Mouse (Mus musculus): Measurements from ENCODE around the gene Sap18b. TPM values are rescaled to one million over a fixed set of nuclear protein-coding genes. Genes with fewer than 3 reads are reported as not detected.

The Sap18b gene
- polyA plus RNA-seq, 1 experiment from 2014 or later: 287 TPM

DNA sequence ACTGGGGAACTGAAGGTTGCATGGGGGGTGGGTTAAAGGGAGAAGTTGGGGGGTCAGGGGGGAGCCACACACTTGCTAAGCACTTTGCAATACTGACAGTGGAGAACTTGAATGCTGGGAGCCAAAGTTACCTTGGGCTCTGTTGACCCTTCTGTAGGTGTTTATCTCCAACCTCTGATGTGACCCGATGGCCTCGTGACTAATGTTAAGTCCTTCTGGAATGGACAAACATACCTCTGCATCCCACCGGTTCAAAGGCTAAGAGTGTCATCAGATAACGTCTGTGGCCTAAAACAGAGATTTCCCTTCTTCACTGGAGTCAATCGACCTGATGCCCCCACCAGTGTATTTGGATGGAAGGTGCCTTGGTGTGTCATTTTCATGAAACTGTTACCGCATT is 3.9 kb upstream of the Sap18b start:
- no peak overlapping the region for H3K4me2 ChIP-seq (ENCODE audit: low read length)
- no peaks in the 10 kb centered on the region for H3K27me3 ChIP-seq (ENCODE audit: control insufficient read depth, insufficient read depth, low read length)
- H3K27ac ChIP-seq (replicated peaks in 1 of 2; ENCODE audit: control insufficient read depth in 1 of 2, insufficient read depth in 1 of 2, low read depth in 2 of 2, low read length in 2 of 2): no peak overlapping the region
- peaks cover 15 to 34% of the 10 kb centered on the region in 2 experiments for H3K4me1 ChIP-seq (ENCODE audit: control insufficient read depth in 2 of 2, insufficient read depth in 2 of 2, low read length in 2 of 2)
- H3K9me3 ChIP-seq (ENCODE audit: control insufficient read depth, low read length): no peaks in the 10 kb centered on the region
- ATAC-seq (ENCODE audit: insufficient number of reproducible peaks, insufficient read depth, low FRiP score, low read depth): no peak
- no peak overlapping the region for H3K4me3 ChIP-seq (ENCODE audit: control insufficient read depth in 1 of 2, insufficient read depth in 1 of 2, low read depth in 1 of 2, low read length in 2 of 2)
- no peaks in the 10 kb centered on the region for H3K36me3 ChIP-seq (ENCODE audit: control insufficient read depth, insufficient read depth, low read length)
- WGBS: 81% methylated on average over 6 of the region's 6 CpGs
- H3K9ac ChIP-seq (ENCODE audit: low read length): no peak overlapping the region

DNA sequence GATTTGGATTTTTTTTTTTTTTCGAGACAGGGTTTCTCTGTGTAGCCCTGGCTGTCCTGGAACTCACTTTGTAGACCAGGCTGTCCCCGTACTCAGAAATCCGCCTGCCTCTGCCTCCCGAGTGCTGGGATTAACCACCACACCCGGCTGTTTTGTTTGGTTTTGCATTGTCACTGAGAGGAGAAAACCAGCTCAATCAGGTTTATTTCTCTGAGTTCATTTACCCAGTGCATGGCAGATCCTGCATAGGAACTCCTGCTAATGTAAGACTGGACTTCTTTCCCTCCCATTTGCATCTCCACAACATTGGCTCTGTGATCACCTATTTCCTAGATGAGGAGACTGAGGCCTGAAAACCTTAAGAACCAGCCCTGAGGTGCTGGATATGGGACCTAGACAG is 3.0 kb upstream of the Sap18b start:
- Histone ChIP-seq H3K4me1 (ENCODE audit: control insufficient read depth in 2 of 2, insufficient read depth in 2 of 2, low read length in 2 of 2) (peaks cover 13 to 26% of the 10 kb centered on the region in 2 experiments), H3K36me3 (ENCODE audit: control insufficient read depth, insufficient read depth, low read length) (no peaks in the 10 kb centered on the region), H3K27ac (replicated peaks in 1 of 2; ENCODE audit: control insufficient read depth in 1 of 2, insufficient read depth in 1 of 2, low read depth in 2 of 2, low read length in 2 of 2) (peak overlapping the region in 1 of 2 experiments; percentile 44; a peak in 2 of 4 replicates), H3K4me3 (ENCODE audit: control insufficient read depth in 1 of 2, insufficient read depth in 1 of 2, low read depth in 1 of 2, low read length in 2 of 2) (no peak overlapping the region), H3K9ac (ENCODE audit: low read length) (no peak overlapping the region), H3K4me2 (ENCODE audit: low read length) (no peak overlapping the region), H3K9me3 (ENCODE audit: control insufficient read depth, low read length) (no peaks in the 10 kb centered on the region), H3K27me3 (ENCODE audit: control insufficient read depth, insufficient read depth, low read length) (no peaks in the 10 kb centered on the region)
- no peak for ATAC-seq (ENCODE audit: insufficient number of reproducible peaks, insufficient read depth, low FRiP score, low read depth)
- WGBS: 77% methylated on average over 5 of the region's 5 CpGs

DNA sequence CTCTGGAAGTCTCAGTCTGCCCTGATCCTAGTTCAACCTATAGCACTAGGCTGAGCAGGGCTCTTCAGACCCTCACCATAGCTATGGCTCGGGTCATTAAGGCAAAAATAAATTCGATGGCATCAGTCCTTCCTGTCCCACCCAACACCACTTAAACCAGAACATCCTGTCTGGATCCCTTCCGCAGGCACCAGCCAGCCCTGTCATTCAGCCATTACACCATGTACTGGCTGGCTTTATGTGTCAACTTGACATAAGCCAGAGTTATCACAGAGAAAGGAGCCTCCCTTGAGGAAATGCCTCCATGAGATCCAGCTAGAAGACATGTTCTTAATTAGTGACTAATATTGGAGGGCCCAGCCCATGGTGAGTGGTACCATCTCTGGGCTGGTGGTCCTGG is 2.4 kb upstream of the Sap18b start:
- ATAC-seq (ENCODE audit: insufficient number of reproducible peaks, insufficient read depth, low FRiP score, low read depth): peak; percentile 49

DNA sequence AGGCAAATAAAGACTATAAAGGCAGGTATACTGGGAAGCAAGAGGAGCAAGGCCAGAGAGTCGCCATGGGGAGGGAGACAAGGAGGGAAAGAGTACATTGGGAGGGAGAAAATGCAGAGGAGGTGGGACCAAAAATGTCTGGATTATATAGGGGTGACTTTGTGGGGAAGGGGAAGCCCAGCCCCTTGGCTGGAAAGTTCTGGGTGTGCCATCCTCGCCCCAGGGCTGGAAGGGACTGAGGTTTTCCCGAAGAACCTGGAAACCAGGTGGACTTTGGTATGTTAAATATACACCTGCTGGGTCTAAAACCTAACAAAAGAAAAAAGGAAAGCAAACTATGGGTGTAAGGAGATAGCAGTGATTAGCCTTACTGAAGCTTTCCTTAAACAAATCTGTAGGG is 5.0 kb downstream of the Sap18b start:
- peaks cover 11 to 21% of the 10 kb centered on the region in 2 experiments for H3K4me1 ChIP-seq (ENCODE audit: control insufficient read depth in 2 of 2, insufficient read depth in 2 of 2, low read length in 2 of 2)
- no peaks in the 10 kb centered on the region for H3K36me3 ChIP-seq (ENCODE audit: control insufficient read depth, insufficient read depth, low read length)
- WGBS: 87% methylated on average over 3 of the region's 3 CpGs
- H3K9ac ChIP-seq (ENCODE audit: low read length): no peak overlapping the region
- ATAC-seq (ENCODE audit: insufficient number of reproducible peaks, insufficient read depth, low FRiP score, low read depth): no peak
- no peak overlapping the region for H3K4me3 ChIP-seq (ENCODE audit: control insufficient read depth in 1 of 2, insufficient read depth in 1 of 2, low read depth in 1 of 2, low read length in 2 of 2)
- H3K9me3 ChIP-seq (ENCODE audit: control insufficient read depth, low read length): no peaks in the 10 kb centered on the region
- H3K27me3 ChIP-seq (ENCODE audit: control insufficient read depth, insufficient read depth, low read length): no peaks in the 10 kb centered on the region
- H3K4me2 ChIP-seq (ENCODE audit: low read length): no peak overlapping the region
- no peak overlapping the region for H3K27ac ChIP-seq (replicated peaks in 1 of 2; ENCODE audit: control insufficient read depth in 1 of 2, insufficient read depth in 1 of 2, low read depth in 2 of 2, low read length in 2 of 2)

More for the DNA sequence above, 2.4 kb upstream of the Sap18b start:
- Histone ChIP-seq H3K9ac (ENCODE audit: low read length) (no peak overlapping the region), H3K27ac (replicated peaks in 1 of 2; ENCODE audit: control insufficient read depth in 1 of 2, insufficient read depth in 1 of 2, low read depth in 2 of 2, low read length in 2 of 2) (peak overlapping the region; percentile 44 to 65), H3K4me2 (ENCODE audit: low read length) (no peak overlapping the region), H3K4me1 (ENCODE audit: control insufficient read depth in 2 of 2, insufficient read depth in 2 of 2, low read length in 2 of 2) (peaks cover 8 to 23% of the 10 kb centered on the region in 2 experiments), H3K9me3 (ENCODE audit: control insufficient read depth, low read length) (no peaks in the 10 kb centered on the region), H3K36me3 (ENCODE audit: control insufficient read depth, insufficient read depth, low read length) (no peaks in the 10 kb centered on the region), H3K27me3 (ENCODE audit: control insufficient read depth, insufficient read depth, low read length) (no peaks in the 10 kb centered on the region), H3K4me3 (ENCODE audit: control insufficient read depth in 1 of 2, insufficient read depth in 1 of 2, low read depth in 1 of 2, low read length in 2 of 2) (no peak overlapping the region)
- 15% methylated on average over 3 of the region's 3 CpGs for WGBS

DNA sequence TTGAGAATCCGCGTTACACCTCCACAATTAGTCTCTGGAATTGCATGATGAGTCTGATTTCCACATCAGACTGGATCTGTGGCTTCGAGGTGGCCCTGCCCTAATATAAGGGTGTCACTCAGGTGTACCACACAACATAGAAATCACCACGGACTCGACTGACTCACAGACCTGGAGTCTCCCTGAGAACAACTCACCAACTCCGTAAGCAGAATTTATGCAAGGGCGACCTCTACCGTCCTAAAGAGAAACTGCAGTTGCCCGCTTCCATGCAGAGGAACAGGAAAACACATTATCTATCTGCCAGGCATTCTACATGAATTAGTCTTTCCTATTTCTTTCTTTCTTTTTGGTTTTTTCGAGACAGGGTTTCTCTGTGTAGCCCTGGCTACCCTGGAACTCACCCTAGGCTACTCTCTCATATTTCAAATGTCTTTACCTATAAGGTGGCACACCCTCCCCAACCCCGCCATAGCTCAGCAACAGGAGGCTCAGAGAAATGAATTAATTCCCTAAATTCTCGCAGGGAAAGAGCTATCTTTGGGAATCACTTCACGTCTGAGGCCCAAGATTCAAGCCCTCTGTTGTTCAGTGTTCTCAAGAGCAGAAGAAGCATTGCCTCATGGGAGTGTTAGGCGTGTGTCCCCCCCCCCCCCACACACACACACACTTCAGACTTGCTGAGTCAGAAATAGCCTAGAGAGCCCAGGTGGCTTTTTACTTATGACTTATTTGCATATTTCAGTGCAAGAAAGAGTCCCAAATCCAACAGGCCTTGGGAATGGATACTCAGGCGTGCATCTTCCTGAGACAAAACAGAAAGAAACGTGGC is 7.7 kb downstream of the Sap18b start:
- Histone ChIP-seq H3K36me3 (ENCODE audit: control insufficient read depth, insufficient read depth, low read length) (peaks cover 10% of the 10 kb centered on the region; the same call in 1 of the 2 replicates), H3K4me1 (ENCODE audit: control insufficient read depth in 2 of 2, insufficient read depth in 2 of 2, low read length in 2 of 2) (peaks cover 9 to 17% of the 10 kb centered on the region in 2 experiments), H3K27ac (replicated peaks in 1 of 2; ENCODE audit: control insufficient read depth in 1 of 2, insufficient read depth in 1 of 2, low read depth in 2 of 2, low read length in 2 of 2) (peak overlapping the region; percentile 19 to 33; a peak in 2 of 4 replicates), H3K4me2 (ENCODE audit: low read length) (peak overlapping the region; percentile 70), H3K4me3 (ENCODE audit: control insufficient read depth in 1 of 2, insufficient read depth in 1 of 2, low read depth in 1 of 2, low read length in 2 of 2) (peak overlapping the region; percentile 39 to 53), H3K9me3 (ENCODE audit: control insufficient read depth, low read length) (no peaks in the 10 kb centered on the region), H3K9ac (ENCODE audit: low read length) (peak overlapping the region; percentile 68), H3K27me3 (ENCODE audit: control insufficient read depth, insufficient read depth, low read length) (no peaks in the 10 kb centered on the region)
- 12% methylated on average over 16 of the region's 16 CpGs for WGBS
- ATAC-seq (ENCODE audit: insufficient number of reproducible peaks, insufficient read depth, low FRiP score, low read depth): peak; percentile 30; the same call in 1 of the 2 replicates

DNA sequence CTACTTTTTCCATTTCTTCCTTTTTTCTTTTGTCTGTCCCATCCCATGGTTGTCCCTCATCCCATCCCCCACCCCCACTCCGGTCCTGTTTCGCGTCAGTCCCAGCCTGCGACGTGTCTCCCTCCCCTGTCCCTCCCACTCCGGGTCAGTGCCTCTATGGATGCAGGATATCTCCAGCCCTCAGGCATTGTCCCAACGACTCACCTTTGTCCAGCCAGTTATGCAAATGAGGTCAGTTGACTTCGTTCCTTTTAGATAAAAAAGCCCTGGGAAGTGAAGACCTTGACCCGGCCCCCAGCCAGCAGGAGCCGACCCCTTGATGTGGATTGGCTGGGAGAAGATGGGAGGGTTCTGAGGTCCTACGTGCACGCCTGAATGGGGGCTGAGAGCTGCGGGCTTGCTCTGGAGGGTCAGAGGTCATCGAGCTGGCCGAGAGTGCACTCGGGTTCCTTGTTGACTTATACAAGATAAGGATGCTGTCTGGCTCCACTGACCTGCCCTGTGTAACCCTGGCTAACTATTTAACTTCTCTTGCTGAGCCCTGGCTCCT is 8.4 kb downstream of the Sap18b start:
- H3K4me2 ChIP-seq (ENCODE audit: low read length): peak overlapping the region; percentile 70
- H3K9me3 ChIP-seq (ENCODE audit: control insufficient read depth, low read length): no peaks in the 10 kb centered on the region
- H3K36me3 ChIP-seq (ENCODE audit: control insufficient read depth, insufficient read depth, low read length): peaks cover 10% of the 10 kb centered on the region; the same call in 1 of the 2 replicates
- peak overlapping the region; percentile 68 for H3K9ac ChIP-seq (ENCODE audit: low read length)
- no peak overlapping the region; a peak in 1 of 4 replicates for H3K27ac ChIP-seq (replicated peaks in 1 of 2; ENCODE audit: control insufficient read depth in 1 of 2, insufficient read depth in 1 of 2, low read depth in 2 of 2, low read length in 2 of 2)
- peaks cover 5 to 12% of the 10 kb centered on the region in 2 experiments for H3K4me1 ChIP-seq (ENCODE audit: control insufficient read depth in 2 of 2, insufficient read depth in 2 of 2, low read length in 2 of 2)
- ATAC-seq (ENCODE audit: insufficient number of reproducible peaks, insufficient read depth, low FRiP score, low read depth): peak; percentile 62
- under 1% methylated on average over 16 of the region's 16 CpGs for WGBS
- peak overlapping the region; percentile 39 to 53 for H3K4me3 ChIP-seq (ENCODE audit: control insufficient read depth in 1 of 2, insufficient read depth in 1 of 2, low read depth in 1 of 2, low read length in 2 of 2)
- no peaks in the 10 kb centered on the region for H3K27me3 ChIP-seq (ENCODE audit: control insufficient read depth, insufficient read depth, low read length)

DNA sequence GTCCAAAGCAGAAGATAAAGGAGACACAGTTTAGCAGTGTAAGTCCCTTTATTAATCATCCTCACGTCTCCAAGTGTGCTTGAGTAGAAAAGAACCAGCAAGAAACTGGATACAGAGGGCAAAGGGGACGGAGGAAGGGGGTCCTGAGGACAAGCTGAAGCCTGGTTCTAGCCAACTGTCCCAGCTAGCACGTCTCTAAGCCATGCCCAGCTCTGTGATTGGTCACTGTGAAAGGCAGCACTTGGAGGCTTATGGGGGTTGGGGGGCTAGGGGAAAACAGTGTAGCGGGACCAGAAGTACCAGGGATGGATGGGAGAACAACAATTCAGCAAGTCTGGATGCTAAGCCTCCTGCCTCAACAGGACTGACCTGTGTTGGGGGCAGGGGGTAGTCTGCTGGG is 10.7 kb downstream of the Sap18b start:
- Histone ChIP-seq H3K27me3 (ENCODE audit: control insufficient read depth, insufficient read depth, low read length) (no peaks in the 10 kb centered on the region), H3K4me2 (ENCODE audit: low read length) (no peak overlapping the region), H3K36me3 (ENCODE audit: control insufficient read depth, insufficient read depth, low read length) (peaks cover 25% of the 10 kb centered on the region), H3K9ac (ENCODE audit: low read length) (no peak overlapping the region), H3K9me3 (ENCODE audit: control insufficient read depth, low read length) (no peaks in the 10 kb centered on the region), H3K4me3 (ENCODE audit: control insufficient read depth in 1 of 2, insufficient read depth in 1 of 2, low read depth in 1 of 2, low read length in 2 of 2) (no peak overlapping the region), H3K4me1 (ENCODE audit: control insufficient read depth in 2 of 2, insufficient read depth in 2 of 2, low read length in 2 of 2) (peaks cover 5 to 12% of the 10 kb centered on the region in 2 experiments), H3K27ac (replicated peaks in 1 of 2; ENCODE audit: control insufficient read depth in 1 of 2, insufficient read depth in 1 of 2, low read depth in 2 of 2, low read length in 2 of 2) (no peak overlapping the region)
- ATAC-seq (ENCODE audit: insufficient number of reproducible peaks, insufficient read depth, low FRiP score, low read depth): no peak
- 74% methylated on average over 4 of the region's 4 CpGs for WGBS

Data from heart, embryonic 14.5 days (tissue).